Mouse (Mus musculus) lung, adult 2 months (tissue): ENCODE data around the gene Golph3l.

ENCODE experiments used
- CTCF ChIP-seq: fragments of 200-500 bp; IDR thresholded peaks from 2 replicates; pipeline ENCODE4 v1.5.1; 2011; ENCODE audit warnings: mild to moderate bottlenecking, low read length, control low read depth; ENCODE audit not compliant: insufficient read depth
- POLR2A ChIP-seq: fragments of 200-500 bp; IDR thresholded peaks from 2 replicates; pipeline ENCODE4 v1.6.1; 2011; ENCODE audit warnings: low read depth, mild to moderate bottlenecking, control low read depth, low read length, borderline replicate concordance; ENCODE audit errors: extremely low read depth

DNA sequence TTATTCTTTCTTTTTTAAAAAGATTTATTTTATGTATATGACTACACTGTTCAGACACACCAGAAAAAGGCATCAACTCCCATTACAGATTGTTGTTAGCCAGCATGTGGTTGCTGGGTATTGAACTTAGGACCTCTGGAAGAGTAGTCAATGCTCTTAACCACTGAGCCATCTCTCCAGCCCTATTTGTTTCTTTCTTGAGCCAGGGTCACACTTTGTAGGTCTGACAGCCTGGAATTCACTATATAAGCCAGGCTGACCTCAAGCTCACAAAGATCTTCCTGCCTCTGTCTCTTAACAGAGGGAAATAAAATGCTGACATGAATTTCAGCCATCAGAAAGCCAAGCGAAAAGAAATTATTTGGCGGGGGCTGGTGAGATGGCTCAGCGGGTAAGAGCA, 19.1 kb upstream of the Golph3l start:
- TF ChIP-seq CTCF, result no peak
- no peak for TF ChIP-seq POLR2A
